Mouse (Mus musculus) brain, embryonic 18.5 days (tissue): ENCODE data around the gene Pcolce2.

ENCODE experiments used
- DNase-seq: peaks from one replicate; pipeline ENCODE4 v3.0.0-alpha.2; 2012; ENCODE audit warnings: low read depth, low spot score

Gene Pcolce2

DNA sequence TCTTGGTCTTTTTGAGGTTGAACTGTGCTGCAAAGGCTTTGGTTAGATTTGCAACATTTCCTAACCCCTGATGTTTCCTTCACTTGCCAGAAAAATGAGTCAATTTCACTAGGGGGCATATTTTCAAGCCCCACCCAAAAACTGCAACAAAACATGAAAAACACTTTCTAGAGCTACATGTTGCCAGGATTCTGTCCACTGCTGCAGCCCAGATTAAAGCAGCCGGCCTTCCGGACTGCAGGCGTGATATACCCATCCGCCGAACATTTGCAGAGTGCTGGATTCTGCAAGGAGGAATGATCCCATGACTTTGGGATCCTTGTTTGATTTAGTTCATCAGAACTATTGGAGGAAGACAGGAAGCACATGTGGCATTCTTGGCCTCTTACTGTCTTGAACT lies 17.0 kb downstream of the Pcolce2 start:
- DNase-seq: no peak

DNA sequence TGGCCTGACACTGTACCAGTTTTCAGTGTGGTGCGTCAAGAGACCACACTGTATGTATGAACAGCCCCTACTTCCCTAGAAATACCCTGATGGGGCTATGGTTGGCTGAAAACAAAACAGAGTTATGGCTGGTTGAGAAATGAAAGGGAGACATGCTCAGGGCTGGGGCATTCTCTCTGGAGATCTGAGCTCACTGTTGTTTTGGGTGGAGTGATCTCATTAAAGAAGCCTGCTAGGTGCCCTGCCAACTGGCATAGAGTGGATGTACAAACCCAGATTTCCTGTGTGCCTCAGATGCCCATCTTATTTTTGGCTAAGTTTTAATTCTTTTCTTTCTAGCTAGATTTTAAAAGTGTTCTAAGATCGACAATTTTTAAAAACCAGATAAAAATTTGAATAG lies 20.5 kb downstream of the Pcolce2 start:
- no peak for DNase-seq

DNA sequence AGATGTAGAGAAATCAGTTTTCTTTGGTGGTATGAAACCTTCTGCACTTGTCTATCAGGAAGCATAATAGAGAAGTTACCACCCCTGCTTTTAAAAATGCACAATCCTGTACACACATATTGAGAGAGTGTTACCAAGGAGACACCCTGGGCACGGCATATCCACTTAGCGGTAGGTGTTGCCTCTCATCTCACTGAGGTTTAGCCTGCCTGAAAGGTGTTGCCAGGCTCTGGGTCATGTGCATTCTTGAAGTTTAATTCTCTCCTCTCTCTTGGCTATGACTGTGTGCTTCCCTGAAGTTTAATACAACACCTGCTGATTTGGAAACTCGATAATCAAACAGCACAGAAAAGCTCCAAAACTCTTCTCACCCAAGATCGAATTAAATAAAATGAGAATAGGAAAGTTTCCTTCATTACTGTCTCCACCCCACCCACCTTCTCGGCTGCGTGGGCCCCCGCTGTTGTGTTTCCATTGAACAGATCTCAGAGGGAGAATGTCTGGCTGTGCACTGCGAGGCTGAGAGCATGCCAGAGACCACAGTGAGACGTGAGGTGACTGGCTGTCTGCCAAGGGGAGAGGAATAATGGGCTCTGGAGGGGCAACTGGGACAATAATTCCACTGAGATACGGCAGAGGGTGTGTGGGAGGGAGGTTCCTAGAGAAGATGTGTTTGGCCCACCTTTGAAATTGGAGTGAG lies 27.0 kb downstream of the Pcolce2 start:
- no peak for DNase-seq

DNA sequence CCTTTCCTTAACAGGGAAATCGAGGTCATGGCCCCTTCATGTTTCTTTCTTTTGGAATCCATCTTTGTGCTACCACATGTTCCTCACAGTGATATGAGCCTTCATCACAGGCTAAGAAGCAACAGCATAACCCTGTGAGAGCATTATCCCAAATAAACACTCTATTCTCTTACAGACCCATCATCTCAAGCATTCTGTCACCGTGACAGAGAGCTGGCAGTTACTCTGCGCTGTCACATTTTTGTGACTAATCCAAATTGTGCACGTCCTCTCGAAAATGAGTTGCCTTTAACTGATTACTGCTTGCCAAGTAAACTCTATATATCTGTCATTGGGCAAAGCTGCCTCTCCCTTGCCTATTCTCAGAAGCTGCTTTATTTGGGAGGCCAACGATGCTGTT lies 28.4 kb downstream of the Pcolce2 start:
- no peak for DNase-seq

DNA sequence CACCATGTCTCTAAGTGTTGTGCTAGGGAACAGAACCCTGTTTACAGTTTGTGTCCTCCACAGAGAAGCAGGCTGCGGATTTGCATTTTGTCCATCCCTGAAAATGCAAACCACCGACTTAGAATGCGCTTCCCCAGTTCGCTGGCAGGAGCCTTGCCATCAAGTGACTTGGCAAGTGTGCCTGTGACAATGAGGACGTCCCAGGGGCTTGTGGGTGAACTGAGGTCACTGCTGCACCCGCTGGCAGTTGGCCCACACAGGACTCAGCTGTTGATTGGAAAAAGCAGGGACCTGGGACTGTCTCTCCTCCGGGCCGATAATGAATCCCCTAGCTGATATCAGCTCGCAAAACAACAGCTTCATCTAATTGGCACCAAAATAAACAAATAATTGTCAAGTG lies 30.4 kb downstream of the Pcolce2 start:
- DNase-seq: no peak

DNA sequence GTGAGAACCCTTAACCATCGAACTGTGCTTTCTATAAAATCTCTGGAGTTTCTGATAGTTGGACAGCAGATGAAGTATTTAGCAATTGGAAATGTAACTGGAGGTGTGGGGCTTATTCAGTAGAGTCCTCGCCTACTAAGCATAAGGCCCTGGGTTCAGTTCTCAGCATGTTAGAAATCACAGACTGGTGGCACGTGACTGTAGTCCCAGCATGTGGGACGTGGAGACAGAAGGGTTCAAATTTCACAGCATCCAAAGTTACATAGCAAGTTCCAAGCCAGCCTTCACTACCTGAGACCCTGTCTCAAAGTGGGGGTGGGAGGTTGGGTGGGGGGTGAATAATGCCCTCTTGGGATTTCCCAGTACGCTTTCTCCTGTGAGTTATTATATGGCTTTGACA lies 30.9 kb downstream of the Pcolce2 start:
- DNase-seq: no peak

DNA sequence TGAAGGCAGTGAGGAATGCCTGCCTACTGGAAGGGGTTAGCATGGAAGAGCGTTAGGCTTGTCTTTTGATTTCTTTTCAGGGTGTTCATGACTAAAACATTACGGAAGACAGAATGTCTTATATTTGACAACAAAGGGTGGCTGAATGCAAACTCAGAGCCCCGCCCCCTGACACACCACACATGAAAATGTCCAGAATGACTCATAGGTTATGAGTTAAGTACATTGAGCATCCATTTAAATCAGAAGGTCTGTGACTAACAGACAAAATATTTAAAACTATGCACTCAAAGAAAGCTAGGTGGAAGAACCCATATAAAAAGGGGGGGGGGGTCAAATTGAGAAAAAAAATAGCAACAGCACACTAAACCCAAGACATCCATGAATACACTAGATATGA lies 34.9 kb downstream of the Pcolce2 start:
- no peak for DNase-seq

DNA sequence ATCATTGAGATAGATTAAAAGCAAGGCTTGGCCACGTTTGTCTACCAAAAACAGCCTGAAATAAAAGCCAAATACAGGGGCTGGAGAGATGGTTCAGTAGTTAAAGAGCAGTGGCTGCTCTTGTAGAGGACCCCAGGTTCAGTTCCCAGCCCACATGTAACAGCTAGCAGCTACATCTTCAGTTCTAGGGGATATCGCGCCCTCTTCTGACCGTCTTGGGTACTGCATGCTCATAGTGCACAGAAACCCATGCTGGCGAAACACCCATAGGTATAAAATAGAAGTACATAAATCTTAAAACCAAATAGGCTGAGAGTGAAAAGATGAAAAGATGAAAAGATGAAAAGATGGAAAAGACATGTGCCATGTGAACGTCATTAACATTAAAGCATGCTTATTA lies 35.4 kb downstream of the Pcolce2 start:
- no peak for DNase-seq

DNA sequence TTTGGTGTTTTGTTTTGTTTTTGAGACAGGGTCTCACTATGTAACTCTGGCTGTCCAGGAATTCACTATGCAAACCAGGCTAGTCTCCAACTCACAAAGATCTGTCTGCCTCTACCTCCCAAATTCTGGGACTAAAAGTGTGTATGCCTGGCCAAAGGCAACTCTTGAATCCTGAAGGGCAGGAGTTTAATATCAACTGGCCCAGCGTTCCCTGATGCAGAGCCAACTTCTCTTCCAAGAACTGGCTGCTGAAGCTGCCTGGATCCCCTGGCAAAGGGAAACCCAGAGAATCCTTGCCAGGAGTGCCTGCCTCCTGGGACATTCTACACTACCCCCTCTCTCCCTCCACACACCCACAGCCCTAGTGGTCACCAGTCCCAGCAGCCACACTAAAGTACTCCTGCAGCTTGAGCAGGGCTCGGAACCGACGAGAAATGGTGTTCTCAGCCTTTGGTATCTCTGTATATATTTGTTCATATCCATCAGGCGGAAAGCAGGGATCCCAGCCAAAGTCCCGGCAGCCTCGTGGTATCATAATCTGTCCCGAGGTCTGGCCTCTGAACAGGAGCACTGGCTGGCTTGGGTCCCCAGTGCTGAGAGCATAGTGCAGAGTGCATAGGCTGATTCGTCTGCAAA lies 37.8 kb downstream of the Pcolce2 start:
- DNase-seq: no peak

DNA sequence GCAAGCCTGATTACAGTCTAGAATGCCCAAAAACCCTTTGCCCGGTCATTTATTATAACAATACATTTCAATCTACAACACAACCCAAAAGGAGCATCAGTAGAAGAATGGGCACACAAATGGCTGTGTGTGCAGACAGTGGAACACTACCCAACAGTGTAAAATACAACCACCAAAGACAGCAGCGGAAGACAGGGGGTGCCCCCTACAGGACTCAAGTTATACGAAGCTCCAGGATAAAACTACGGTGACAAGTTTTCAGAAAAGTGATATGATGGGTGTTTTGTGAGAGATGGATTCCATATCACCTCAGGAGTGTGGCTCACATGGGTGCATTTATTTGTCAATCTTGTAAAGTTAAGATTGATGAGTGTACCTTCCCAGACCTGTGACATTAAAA lies 38.6 kb downstream of the Pcolce2 start:
- DNase-seq: no peak

DNA sequence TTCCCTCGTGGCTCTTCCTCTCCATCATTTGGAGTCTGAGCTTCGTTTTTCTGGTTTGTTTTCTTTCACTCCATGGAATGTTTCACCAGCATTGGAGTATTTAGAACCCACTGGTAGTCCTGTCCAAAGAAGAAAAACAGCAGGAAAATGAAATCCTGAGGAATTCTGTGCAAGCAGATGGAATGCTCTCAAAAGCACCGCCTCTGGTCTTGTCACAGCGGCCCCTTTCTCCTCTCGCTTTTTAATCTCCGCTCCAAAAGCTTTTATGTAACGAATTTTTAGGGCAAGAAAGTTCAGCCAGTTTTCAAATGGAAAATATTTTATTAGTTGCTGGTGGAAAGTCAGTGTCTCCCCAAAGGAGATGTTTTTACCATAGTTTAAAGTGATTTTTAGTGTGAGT lies 42.6 kb downstream of the Pcolce2 start:
- no peak for DNase-seq

DNA sequence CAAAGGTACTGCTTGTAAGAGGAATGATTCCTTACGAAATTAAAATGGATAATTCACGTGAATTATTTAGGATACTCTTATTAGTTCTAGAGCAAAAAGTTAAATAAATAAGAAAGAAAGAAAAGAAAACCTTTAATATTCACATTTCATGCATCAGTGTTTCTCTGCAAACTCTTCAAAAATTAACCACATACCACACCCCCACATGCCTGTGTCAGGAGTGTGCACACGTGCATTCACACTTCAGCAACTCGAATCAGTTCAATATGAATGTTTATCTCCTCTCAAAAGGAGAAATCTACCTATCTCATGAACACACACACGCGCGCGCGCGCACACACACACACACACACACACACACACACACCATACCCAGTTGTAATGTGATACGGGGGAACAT lies 43.3 kb downstream of the Pcolce2 start:
- DNase-seq: no peak

DNA sequence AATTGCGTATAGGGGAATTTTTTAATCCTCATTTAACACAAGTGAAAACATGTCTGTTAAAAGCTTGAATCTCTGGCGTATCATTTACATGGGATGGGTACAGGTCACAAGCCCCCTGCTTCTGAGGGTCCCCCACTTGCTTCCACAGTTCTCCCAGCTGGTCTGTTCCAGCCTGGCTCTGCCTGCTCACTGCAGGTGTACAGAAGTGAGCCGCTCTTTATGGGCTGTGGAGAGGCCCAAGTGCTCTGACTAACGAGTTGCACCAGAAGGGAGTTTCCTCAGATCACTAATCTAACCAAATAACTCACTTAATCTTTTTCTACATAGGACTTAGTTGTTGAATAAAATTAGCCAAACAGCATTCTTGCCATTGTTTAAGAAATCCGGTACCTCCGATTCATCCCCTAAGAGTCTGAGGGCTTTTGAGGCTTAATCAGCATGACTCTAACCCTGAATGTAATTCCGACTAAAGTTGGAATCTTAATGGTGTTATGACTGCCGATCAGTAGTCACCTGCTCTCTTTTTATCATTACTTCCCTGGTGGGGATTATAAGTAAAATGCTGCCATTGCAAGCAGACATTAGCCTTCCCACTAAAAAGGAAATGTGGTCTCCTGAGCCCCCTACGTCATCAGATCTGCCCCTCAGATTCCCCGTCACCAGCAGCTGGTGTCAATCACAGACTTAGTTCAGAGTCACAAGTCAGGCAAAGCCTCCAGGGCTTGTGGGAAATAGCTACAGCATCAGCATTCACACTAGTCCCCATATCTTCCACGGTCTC lies 48.4 kb downstream of the Pcolce2 start:
- DNase-seq: no peak

DNA sequence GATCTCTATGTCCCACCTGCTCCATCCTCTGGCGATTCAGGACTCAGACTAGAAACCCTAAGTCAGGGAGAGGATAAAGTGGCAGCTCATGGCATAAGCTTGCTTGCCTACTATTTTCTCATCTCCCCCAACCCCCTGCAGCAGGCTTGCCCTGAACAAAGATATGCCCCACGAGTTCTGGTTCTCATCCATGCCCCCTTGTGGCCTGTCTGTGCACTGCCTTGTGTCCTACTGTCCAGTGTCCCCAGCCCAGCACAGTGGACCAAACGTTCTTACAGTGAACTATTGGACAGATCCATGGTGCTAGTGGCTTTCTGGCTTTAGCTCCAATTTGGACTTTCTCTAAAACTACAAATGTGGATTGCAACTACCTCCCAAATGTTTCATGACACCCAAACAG lies 50.7 kb downstream of the Pcolce2 start:
- no peak for DNase-seq

DNA sequence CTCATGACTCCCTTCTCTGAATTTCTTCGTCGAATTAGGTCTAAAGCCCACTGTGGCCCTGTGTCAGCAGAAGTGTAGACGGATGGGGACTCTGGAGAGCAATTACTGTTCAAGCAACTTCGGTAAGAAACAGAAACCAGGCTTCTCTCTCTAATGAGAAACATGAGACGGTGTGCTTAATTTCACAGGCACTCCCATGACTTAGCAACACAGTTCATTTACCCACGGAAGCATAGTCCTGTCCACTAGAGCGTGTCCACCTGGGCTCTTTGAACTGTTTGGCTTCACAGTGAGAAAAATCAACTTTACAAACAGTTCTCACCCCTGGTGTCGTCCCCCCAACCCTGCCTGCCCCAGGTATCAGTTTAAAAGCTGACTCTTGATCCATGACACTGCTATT lies 55.4 kb downstream of the Pcolce2 start:
- no peak for DNase-seq

DNA sequence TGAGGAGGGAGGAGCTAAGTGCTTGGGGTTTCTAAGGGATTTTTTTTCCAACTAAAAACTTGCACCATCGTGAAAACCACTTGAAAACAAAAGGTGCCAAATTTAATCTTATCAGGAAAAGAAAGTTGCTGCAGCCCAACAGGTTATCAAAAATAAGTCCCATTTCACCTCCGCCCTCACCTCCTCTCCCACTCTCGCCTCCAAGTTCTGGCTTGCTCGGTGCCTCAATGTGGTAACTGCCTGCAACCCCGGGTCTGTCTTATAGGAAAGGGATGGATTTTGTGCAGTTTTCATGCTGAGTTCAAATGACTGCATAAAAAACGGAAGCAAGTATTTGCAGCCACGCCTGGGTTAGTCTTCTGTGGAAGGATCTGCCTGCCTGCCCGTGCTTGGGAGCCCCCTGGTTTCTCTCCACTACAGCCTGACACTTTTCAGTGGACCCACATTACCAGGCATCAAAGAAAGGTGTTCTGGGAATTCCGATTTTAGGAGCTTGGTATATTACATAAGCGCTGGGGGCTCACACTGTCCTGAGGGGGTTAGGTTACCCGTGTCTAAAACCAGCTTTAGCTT lies 56.2 kb downstream of the Pcolce2 start:
- DNase-seq: no peak

DNA sequence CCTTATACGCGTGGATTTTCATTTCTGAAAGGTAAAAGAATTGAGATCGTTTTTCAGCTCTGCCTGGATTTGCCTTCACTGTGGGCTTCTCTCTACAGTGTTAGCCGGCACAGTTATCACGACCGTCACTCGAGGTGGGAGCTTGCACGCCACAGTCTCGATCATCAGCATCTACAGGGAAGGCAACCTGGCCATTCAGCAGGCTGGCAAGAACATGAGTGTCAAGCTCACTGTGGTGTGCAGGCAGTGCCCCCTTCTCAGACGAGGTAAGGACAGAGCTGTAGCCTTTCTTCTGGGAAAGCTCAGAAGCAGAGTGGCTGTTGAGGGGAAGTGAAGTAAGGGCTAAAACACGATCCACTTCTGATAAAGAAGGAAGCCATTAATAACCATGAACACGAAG lies 57.1 kb downstream of the Pcolce2 start:
- no peak for DNase-seq

DNA sequence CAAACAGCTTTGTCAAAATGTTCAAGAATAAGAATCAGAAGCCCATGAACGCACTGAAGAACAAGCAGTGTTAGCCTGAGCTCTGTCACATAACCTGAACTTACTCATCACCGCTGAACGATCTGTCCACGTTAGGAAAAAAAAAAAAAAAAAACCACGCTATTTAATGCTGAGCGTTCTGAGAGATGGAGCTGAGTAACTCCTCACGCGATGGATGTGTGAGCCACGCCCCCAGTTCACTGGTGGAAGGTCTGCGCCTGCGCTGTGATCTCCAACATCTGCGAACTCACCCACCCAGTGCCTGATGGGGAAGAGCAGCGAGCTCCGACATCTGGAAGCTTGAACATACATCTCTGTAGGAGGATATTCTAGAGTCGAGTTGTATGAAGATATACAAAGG lies 57.6 kb downstream of the Pcolce2 start:
- no peak for DNase-seq

DNA sequence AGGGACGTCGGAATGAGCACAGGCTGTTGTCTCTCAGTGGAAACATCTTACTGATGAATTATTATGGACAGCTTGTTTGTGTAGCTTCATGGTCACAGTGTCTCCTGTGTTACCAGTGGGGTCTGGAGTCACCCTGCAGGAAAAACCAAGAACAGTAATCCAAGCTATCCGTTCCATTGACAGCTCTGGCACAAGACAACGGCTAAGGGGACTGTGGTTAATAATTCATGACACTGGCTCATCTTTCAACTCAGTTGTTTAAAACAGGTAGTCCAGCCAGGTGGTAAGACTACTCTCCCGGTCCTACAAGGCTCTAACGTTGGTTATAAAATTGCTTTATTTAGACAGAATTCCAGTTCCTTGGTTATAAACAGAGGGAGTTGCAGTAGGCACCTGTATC lies 59.2 kb downstream of the Pcolce2 start:
- DNase-seq: no peak

DNA sequence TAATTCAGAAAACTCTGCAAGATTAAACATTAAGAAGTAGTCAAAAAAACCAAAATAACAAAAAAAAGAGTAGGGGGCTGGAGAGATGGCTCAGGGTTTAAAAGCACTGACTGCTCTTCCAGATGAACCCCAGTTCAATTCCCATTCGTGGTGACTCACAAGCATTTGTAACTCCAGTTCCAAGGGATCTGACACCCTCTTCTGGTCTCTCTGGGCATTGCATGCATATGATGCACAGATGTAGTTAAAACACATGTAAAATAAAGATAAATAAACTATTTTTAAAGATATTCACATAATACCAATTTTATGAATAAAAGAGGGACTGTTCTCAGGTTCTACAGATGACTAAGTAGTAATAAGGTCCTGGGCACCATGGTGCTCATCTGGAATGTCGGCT lies 60.4 kb downstream of the Pcolce2 start:
- no peak for DNase-seq

DNA sequence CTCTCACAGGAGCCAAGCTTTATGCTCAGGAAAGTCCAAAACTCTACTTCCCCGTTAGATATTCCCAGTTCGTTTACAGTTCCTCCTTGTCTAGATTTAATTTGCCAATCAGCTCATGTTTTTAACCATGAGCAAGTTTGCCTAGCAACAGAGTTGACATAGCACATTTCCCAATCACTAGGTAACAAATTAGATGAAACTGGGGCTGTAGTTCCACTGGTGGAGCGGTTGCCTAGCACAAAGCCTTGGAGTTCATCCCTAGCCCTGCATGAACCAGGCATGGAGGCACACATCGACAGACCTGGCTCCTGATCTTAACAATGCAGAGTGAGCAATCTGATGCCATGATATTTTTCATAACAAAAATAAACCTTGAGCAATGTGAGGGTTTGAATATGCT lies 61.9 kb downstream of the Pcolce2 start:
- no peak for DNase-seq

DNA sequence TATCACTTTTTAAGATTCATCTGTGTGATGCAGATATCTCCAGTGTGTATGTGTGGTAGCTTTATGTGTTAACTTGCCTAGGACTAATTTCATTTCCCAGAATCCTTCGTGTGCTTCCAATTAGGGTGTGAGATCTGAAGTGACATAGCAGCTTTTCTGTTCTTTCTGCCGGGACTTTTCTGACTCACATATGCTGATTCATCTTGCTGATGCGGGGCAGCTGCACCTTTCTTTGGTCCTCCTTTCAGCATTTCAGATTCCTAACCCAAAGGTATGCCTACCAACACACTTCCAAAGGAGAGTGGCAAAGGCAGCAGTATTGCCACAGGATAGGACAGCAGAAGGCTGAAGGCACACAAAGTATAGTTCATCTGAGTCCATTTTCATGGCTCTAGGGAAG lies 66.7 kb downstream of the Pcolce2 start:
- DNase-seq: no peak

DNA sequence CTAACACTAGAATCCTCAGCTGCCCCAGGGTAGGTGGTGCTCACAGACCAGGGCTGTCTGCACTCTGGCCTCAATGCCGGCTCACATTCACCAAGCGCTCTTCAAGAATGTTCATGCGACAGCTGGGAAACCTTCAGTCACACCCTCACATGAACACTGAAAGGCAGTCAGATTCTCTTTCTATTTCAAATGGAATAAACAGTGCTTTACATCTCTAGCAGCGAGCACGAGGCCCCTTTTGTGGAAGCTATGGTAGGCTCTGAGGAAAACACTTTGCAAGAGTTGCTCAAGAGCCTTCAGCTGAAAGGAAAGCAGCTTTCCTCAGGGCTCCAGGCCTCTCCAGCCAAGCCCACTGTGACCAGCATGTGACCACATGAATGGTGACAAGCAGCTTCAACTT lies 68.0 kb downstream of the Pcolce2 start:
- no peak for DNase-seq
